Mouse (Mus musculus) embryonic facial prominence, embryonic 10.5 days (tissue): ENCODE data around the gene Polr1e. TPM values are rescaled to one million over a fixed set of nuclear protein-coding genes. Genes with fewer than 3 reads are reported as not detected.

Experiments
- DNase-seq: peaks from one replicate; pipeline ENCODE4 v3.0.0-alpha.2; 2017; ENCODE audit warnings: low spot score
- H3K27ac ChIP-seq: fragments of 300-500 bp; sonication (generic); replicated peaks from 2 replicates; pipeline ENCODE4 v1.5.1; 2016; ENCODE audit warnings: mild to moderate bottlenecking
- H3K27me3 ChIP-seq: fragments of 300-500 bp; sonication (generic); replicated peaks from 2 replicates; pipeline ENCODE4 v1.6.1; 2016; ENCODE audit warnings: low read depth, mild to moderate bottlenecking; ENCODE audit not compliant: poor library complexity, severe bottlenecking
- H3K36me3 ChIP-seq: fragments of 300-500 bp; sonication (generic); replicated peaks from 2 replicates; pipeline ENCODE4 v1.6.1; 2016; ENCODE audit warnings: mild to moderate bottlenecking, moderate library complexity
- H3K4me1 ChIP-seq: fragments of 300-500 bp; sonication (generic); 2 replicates; pipeline ENCODE4 v1.6.1; 2016
- H3K4me3 ChIP-seq: fragments of 300-500 bp; sonication (generic); 2 replicates; pipeline ENCODE4 v1.5.1; 2016; ENCODE audit warnings: mild to moderate bottlenecking, moderate library complexity
- H3K9me3 ChIP-seq: fragments of 300-500 bp; sonication (generic); 2 replicates; pipeline ENCODE4 v1.6.1; 2016; ENCODE audit warnings: mild to moderate bottlenecking
- WGBS: fragments of 180-500 bp; shearing (Covaris S2); methylation state at CpG from one replicate; pipeline ENCODE4 v1.1.7; 2016; 5-methylcytosine and 5-hydroxymethylcytosine counted together
- polyA plus RNA-seq: library from polyadenylated mRNA; unstranded; fragments of >200 nt; fragmentation: Nextera tagmentation; extraction: Ambion mirVana; gene quantifications from 2 replicates; pipeline ENCODE4 v1.2.1, GENCODE M21; 2016

The Polr1e gene
- 59.8 and 72.3 TPM in 2 replicates for polyA plus RNA-seq

DNA sequence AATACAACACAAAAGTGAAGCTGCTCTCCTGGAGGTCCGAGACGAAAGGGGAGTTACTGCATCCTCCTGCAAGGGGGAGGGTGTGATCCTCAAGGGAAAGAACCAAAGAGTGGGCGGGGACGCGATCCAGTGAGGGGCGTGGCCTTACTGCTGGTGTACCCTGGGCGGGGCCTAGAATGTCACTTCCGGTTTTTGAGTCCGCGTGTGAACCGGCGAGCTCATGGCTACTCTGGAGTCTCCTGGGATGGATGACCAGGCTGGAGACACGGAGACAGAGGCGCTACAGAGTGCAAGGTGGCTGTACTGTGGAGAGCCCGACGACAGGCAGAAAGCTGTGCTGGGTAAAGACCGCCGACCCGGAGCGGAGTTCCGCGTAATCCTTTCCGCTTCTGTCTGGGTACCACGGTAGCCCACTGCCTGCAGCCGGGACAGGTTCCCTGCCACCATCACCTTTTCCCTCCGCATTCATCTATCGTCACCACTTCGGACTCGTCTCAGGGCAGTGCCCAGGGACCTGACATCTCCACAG, at the start of gene Polr1e:
Gene Polr1e, plus strand, starts transcription at position 132 of the 529 bp plus-strand sequence.
- DNase-seq: peak; percentile 93
- Histone ChIP-seq H3K36me3 (peaks cover 18% of the 10 kb centered on the region), H3K27me3 (no peaks in the 10 kb centered on the region), H3K9me3 (no peaks in the 10 kb centered on the region), H3K4me3 (peak within 1 kb of the TSS; percentile 86), H3K4me1 (peaks cover 27% of the 10 kb centered on the region), H3K27ac (peak within 1 kb of the TSS; percentile 81)
- under 1% methylated on average over 29 of the region's 29 CpGs for WGBS

GRCm38 (mm10) chr4:44970056-44970455, 48.3 kb upstream of the Polr1e start:
- DNase-seq: no peak
- 95% methylated on average over 7 of the region's 7 CpGs for WGBS

GRCm38 (mm10) chr4:44970612-44971110, 47.7 kb upstream of the Polr1e start:
- H3K36me3 ChIP-seq: no peaks in the 10 kb centered on the region
- 21% methylated on average over 10 of the region's 10 CpGs for WGBS
- no peak overlapping the region for H3K27ac ChIP-seq
- peaks cover 26% of the 10 kb centered on the region for H3K4me1 ChIP-seq
- H3K9me3 ChIP-seq: no peaks in the 10 kb centered on the region
- peak; percentile 74 for DNase-seq
- no peak overlapping the region for H3K4me3 ChIP-seq
- no peaks in the 10 kb centered on the region for H3K27me3 ChIP-seq

More at GRCm38 (mm10) chr4:44970056-44970455, 48.3 kb upstream of the Polr1e start:
- Histone ChIP-seq H3K4me3 (no peak overlapping the region), H3K36me3 (no peaks in the 10 kb centered on the region), H3K9me3 (no peaks in the 10 kb centered on the region), H3K4me1 (peaks cover 26% of the 10 kb centered on the region), H3K27me3 (no peaks in the 10 kb centered on the region), H3K27ac (no peak overlapping the region)

- 14% methylated on average over 9 of the region's 9 CpGs for WGBS
- peaks cover 23% of the 10 kb centered on the region for H3K4me1 ChIP-seq
- peak overlapping the region; percentile 25 for H3K4me3 ChIP-seq
- peak; percentile 89 for DNase-seq
- no peaks in the 10 kb centered on the region for H3K9me3 ChIP-seq
- no peaks in the 10 kb centered on the region for H3K27me3 ChIP-seq
- no peaks in the 10 kb centered on the region for H3K36me3 ChIP-seq
- no peak overlapping the region for H3K27ac ChIP-seq
These were observed 44.9 kb upstream of the Polr1e start for GRCm38 (mm10) chr4:44973450-44973849.

DNA sequence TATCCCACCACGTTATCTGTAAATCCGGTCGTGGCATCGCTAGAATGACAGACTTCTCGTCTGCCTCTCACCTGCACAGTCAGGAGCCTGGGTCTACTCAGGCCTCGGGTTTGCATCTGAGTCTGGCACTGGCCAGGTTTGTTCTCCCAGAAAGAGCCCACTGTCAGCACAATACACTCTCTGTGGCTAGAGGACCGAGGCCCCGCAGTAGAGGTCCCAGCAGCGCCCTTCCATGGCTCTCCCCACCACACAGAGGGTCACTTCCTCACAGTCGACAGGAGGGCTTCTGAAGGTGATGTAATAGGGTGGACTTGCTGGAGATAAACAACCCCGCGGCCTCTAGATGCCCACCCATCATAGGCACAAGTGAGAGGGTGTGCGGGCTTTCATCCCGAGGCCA, 44.5 kb upstream of the Polr1e start:
- no peak for DNase-seq
- H3K27me3 ChIP-seq: no peaks in the 10 kb centered on the region
- WGBS: 56% methylated on average over 14 of the region's 14 CpGs
- no peaks in the 10 kb centered on the region for H3K36me3 ChIP-seq
- no peaks in the 10 kb centered on the region for H3K9me3 ChIP-seq
- peak overlapping the region; percentile 25 for H3K4me3 ChIP-seq
- peaks cover 18% of the 10 kb centered on the region for H3K4me1 ChIP-seq
- no peak overlapping the region for H3K27ac ChIP-seq

DNA sequence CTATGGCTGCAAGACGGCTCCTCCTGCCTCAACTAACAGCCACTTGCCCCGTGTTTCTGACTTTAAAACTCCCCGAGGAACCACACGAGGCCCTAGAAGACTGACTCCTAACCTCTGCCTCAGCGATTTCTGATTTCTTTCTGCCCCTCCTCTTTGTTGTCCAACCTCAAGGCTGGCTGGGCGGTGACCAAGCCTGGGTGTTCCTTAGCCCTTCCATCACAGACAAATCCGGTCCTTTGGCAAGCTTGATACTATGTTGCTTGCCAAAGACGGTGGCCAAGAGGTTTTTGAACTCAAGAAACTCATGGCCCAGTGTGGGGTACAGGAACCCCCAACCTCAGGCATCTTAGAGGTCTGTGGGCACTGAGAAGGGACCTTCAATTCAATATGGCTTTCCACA, 44.1 kb upstream of the Polr1e start:
- H3K4me3 ChIP-seq: no peak overlapping the region
- no peak overlapping the region for H3K27ac ChIP-seq
- no peaks in the 10 kb centered on the region for H3K36me3 ChIP-seq
- H3K4me1 ChIP-seq: peaks cover 15% of the 10 kb centered on the region
- no peak for DNase-seq
- H3K27me3 ChIP-seq: no peaks in the 10 kb centered on the region
- H3K9me3 ChIP-seq: no peaks in the 10 kb centered on the region
- WGBS: 80% methylated on average over 8 of the region's 8 CpGs

- Histone ChIP-seq H3K36me3 (no peaks in the 10 kb centered on the region), H3K4me1 (peaks cover 18% of the 10 kb centered on the region), H3K27ac (no peak overlapping the region), H3K27me3 (no peaks in the 10 kb centered on the region), H3K4me3 (no peak overlapping the region), H3K9me3 (no peaks in the 10 kb centered on the region)
- 80% methylated on average over 6 of the region's 6 CpGs for WGBS
- no peak for DNase-seq
These were observed 42.3 kb upstream of the Polr1e start for GRCm38 (mm10) chr4:44976026-44976615.

GRCm38 (mm10) chr4:44976921-44977710, 41.3 kb upstream of the Polr1e start:
- no peak for DNase-seq
- 91% methylated on average over 10 of the region's 10 CpGs for WGBS
- Histone ChIP-seq H3K36me3 (no peaks in the 10 kb centered on the region), H3K4me3 (no peak overlapping the region), H3K27me3 (no peaks in the 10 kb centered on the region), H3K9me3 (no peaks in the 10 kb centered on the region), H3K27ac (no peak overlapping the region), H3K4me1 (peaks cover 25% of the 10 kb centered on the region)

GRCm38 (mm10) chr4:44978175-44978574, 40.2 kb upstream of the Polr1e start:
- 78% methylated on average over 5 of the region's 5 CpGs for WGBS
- H3K4me1 ChIP-seq: peaks cover 34% of the 10 kb centered on the region
- H3K9me3 ChIP-seq: no peaks in the 10 kb centered on the region
- DNase-seq: no peak
- H3K4me3 ChIP-seq: no peak overlapping the region
- no peaks in the 10 kb centered on the region for H3K27me3 ChIP-seq
- no peak overlapping the region for H3K27ac ChIP-seq
- no peaks in the 10 kb centered on the region for H3K36me3 ChIP-seq

DNA sequence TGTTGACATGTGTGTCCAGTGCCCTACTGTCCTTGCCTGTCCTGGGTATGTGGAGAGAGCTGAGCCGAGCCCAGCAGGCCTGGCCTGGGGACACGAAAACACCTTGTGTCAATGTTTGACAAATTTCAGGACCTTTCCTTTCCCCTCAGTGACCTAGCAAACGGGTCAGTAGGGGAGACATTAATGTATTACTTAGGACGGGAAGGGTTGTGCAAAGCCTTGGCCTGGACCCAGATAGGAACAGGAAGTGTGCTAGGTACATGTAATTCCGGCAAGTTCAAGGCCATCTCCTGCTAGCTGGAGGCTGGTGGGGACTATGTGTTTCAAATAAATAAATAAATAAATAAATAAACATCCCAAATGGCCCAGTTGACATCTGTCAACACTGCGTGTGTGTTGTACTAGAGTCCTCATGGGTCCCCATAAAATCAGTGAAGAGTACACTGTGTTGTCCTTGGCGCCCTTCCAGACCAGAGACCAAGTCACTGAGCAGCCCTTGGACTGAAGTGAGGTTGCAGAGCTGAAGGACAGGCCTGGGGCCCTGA, 38.5 kb upstream of the Polr1e start:
- peaks cover 42% of the 10 kb centered on the region for H3K4me1 ChIP-seq
- no peak for DNase-seq

GRCm38 (mm10) chr4:44981280-44981973, 37.0 kb upstream of the Polr1e start, which contains the start of gene Grhpr:
TSS of gene Grhpr (plus strand) at chr4:44981395.
- Histone ChIP-seq H3K4me1 (peaks cover 47% of the 10 kb centered on the region), H3K27ac (peak within 1 kb of the TSS; percentile 93), H3K27me3 (no peaks in the 10 kb centered on the region), H3K9me3 (no peaks in the 10 kb centered on the region), H3K4me3 (peak within 1 kb of the TSS; percentile 85), H3K36me3 (peaks cover 27% of the 10 kb centered on the region)
- DNase-seq: peak; percentile 95
- WGBS: under 1% methylated on average over 40 of the region's 40 CpGs

More for the DNA sequence above, 38.5 kb upstream of the Polr1e start:
- WGBS: 75% methylated on average over 7 of the region's 7 CpGs
- H3K4me3 ChIP-seq: no peak overlapping the region
- H3K27ac ChIP-seq: no peak overlapping the region
- H3K27me3 ChIP-seq: no peaks in the 10 kb centered on the region
- peaks cover 12% of the 10 kb centered on the region for H3K36me3 ChIP-seq
- H3K9me3 ChIP-seq: no peaks in the 10 kb centered on the region

- peaks cover 32% of the 10 kb centered on the region for H3K36me3 ChIP-seq
- H3K9me3 ChIP-seq: no peaks in the 10 kb centered on the region
- DNase-seq: no peak
- peak overlapping the region; percentile 85 for H3K4me3 ChIP-seq
- 23% methylated on average over 5 of the region's 5 CpGs for WGBS
- H3K27me3 ChIP-seq: no peaks in the 10 kb centered on the region
- peaks cover 47% of the 10 kb centered on the region for H3K4me1 ChIP-seq
- H3K27ac ChIP-seq: peak overlapping the region; percentile 93
These were observed 36.5 kb upstream of the Polr1e start for GRCm38 (mm10) chr4:44981974-44982287.
